Mouse (Mus musculus) layer of hippocampus, adult 9-10 months (tissue): ENCODE measurements at regions not wholly inside any gene's neighbourhood (a gene's known extent, or its start where the extent isn't known, plus 50 kb on each side); places are given as distances from the start of the nearest gene placed in this dataset.

Experiments
- DNase-seq: peaks from one replicate; pipeline ENCODE4 v3.0.0; 2022; ENCODE audit warnings: low spot score

GRCm38 (mm10) chr9:41306229-41306628 is 144.7 kb upstream of the Ubash3b start:
- no peak for DNase-seq

- no peak for DNase-seq
Observed at GRCm38 (mm10) chr9:41303494-41303828, 142.0 kb upstream of the Ubash3b start.

- DNase-seq, result no peak
Observed at GRCm38 (mm10) chr9:41302809-41303493, 141.5 kb upstream of the Ubash3b start.

GRCm38 (mm10) chr9:41286145-41286468 is 124.6 kb upstream of the Ubash3b start:
- no peak for DNase-seq

- no peak for DNase-seq
Observed at GRCm38 (mm10) chr9:41285266-41286144, 124.0 kb upstream of the Ubash3b start.

- DNase-seq, result no peak
Observed at GRCm38 (mm10) chr9:41277726-41278125, 116.2 kb upstream of the Ubash3b start.

GRCm38 (mm10) chr9:41273839-41274271 is 112.4 kb upstream of the Ubash3b start:
- DNase-seq, result no peak

GRCm38 (mm10) chr9:41273171-41273781 is 111.8 kb upstream of the Ubash3b start:
- DNase-seq, result no peak

- no peak for DNase-seq
Observed at GRCm38 (mm10) chr9:41272596-41272995, 111.1 kb upstream of the Ubash3b start.

GRCm38 (mm10) chr9:41268112-41268511 is 106.6 kb upstream of the Ubash3b start:
- no peak for DNase-seq

- DNase-seq, result no peak
Observed at GRCm38 (mm10) chr9:41264485-41264884, 103.0 kb upstream of the Ubash3b start.

GRCm38 (mm10) chr9:41257244-41257643 is 95.7 kb upstream of the Ubash3b start:
- DNase-seq, result no peak

GRCm38 (mm10) chr9:41242372-41242771 is 80.9 kb upstream of the Ubash3b start:
- no peak for DNase-seq

GRCm38 (mm10) chr9:41239097-41239451 is 77.6 kb upstream of the Ubash3b start:
- no peak for DNase-seq

GRCm38 (mm10) chr9:41238395-41239096 is 77.0 kb upstream of the Ubash3b start:
- no peak for DNase-seq

GRCm38 (mm10) chr9:41237265-41237664 is 75.8 kb upstream of the Ubash3b start:
- no peak for DNase-seq

GRCm38 (mm10) chr9:41229225-41229582 is 67.7 kb upstream of the Ubash3b start:
- DNase-seq, result no peak

GRCm38 (mm10) chr9:41228425-41229224 is 67.1 kb upstream of the Ubash3b start:
- DNase-seq, result peak; percentile 89

GRCm38 (mm10) chr9:41223406-41223805 is 61.9 kb upstream of the Ubash3b start:
- no peak for DNase-seq

- DNase-seq, result no peak
Observed at GRCm38 (mm10) chr9:41222346-41223015, 61.0 kb upstream of the Ubash3b start.

GRCm38 (mm10) chr9:41221110-41221790 is 59.8 kb upstream of the Ubash3b start:
- no peak for DNase-seq
